Mouse (Mus musculus): ENCODE results near the gene Rell1.

DNA sequence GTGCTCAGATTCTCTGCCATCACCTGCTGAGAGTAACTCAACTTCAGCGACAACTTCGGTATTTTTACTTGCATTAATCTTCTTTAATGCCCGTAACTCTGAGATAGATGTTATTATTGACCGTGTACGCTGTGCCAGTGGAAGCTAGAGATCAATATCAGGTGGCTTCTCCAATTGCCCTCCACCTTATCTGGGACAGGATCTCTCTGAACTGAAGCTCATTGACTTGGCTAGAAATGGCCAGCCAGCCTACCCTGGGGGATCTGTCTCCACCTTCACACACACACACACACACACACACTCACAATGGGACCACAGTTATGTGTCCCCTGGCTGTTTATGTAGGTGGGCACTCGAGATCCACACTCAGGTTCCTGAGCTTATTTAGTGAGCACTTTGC, 16.7 kb downstream of the Rell1 start:
- TF ChIP-seq CTCF (IDR thresholded peaks at IDR 0.05; ENCODE audit: borderline replicate concordance, insufficient read depth, low read depth, low read length) (no peak), POLR2A (IDR thresholded peaks at IDR 0.05; ENCODE audit: borderline replicate concordance, insufficient read depth, low read length) (no peak)

Measured in cerebellum, adult 2 months (tissue).